Mouse (Mus musculus): ENCODE results near the gene Rrp36.
A peak's percentile ranks its signal among the peaks of the same experiment; 100 is the strongest.

Gene Rrp36

DNA sequence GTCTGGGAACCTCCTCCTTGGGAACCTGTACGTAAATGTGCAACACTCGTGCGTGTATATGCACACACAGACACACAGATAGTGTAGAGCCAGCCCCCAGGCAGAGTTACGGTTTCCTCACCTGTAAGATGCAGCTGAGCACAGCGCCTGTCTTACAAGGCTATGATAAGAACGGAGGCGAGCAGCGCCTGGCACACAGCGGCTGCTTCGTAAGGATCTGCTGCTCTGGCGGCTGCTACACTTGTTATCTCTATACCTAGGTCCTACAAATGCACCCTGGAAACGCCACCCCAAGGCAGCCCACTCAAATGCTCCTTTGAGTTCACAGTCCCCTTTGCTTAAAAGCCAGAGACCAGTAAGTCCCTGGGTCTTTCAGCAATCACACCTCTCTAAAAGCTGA, 16.5 kb upstream of the Rrp36 start:
- no peak for DNase-seq (ENCODE audit: extremely low read depth, insufficient read length, low spot score)

DNA sequence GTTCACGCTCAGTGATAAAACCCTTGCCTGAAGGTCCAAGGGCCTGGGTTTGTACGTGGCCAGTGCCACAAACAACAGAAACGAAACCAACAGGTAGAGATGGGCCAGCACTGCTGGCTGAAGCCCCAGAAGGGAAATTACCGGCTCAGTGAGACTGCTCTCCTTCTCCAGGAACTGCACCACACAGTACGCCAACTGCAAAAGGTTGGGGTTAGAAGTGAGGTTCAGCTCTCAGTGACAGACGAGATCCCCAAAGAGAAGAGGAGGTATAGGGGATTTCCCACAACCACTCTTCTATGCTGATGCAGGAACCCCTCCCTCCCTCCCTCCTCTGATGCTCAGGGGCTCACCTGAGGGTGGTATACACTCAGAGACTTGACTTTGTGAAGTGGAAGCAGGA, 11.8 kb upstream of the Rrp36 start:
- DNase-seq (ENCODE audit: extremely low read depth, insufficient read length, low spot score), result no peak

- DNase-seq (ENCODE audit: extremely low read depth, insufficient read length, low spot score), result no peak
Measured at GRCm38 (mm10) chr17:46682654-46683389, 8.7 kb upstream of the Rrp36 start.

DNA sequence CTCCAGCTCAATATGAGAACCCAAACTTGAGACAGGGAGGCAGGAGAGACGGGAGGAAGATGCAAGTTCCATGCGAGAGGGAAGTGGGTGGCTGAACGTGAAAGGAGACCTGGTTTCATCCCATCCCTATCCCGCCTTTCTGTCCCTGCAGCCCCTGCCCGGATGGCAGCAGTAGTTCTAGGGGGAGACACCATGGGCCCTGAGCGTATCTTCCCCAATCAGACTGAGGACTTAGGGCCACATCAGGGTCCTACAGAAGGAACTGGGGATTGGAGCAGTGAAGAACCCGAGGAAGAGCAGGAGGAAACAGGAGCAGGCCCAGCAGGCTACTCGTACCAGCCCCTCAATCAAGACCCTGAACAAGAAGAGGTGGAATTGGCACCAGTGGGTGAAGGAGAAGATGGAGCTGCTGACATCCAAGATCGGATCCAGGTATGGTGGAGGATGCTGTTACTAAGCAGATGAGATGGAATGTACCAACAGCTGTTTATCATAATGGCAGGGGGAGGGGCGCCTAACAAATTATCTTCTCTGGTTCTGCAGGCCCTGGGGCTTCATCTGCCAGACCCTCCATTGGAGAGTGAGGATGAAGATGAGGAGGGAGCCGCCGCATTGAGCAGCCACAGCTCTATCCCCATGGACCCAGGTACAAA, 7.4 kb upstream of the Rrp36 start:
- no peak for DNase-seq (ENCODE audit: extremely low read depth, insufficient read length, low spot score)

DNA sequence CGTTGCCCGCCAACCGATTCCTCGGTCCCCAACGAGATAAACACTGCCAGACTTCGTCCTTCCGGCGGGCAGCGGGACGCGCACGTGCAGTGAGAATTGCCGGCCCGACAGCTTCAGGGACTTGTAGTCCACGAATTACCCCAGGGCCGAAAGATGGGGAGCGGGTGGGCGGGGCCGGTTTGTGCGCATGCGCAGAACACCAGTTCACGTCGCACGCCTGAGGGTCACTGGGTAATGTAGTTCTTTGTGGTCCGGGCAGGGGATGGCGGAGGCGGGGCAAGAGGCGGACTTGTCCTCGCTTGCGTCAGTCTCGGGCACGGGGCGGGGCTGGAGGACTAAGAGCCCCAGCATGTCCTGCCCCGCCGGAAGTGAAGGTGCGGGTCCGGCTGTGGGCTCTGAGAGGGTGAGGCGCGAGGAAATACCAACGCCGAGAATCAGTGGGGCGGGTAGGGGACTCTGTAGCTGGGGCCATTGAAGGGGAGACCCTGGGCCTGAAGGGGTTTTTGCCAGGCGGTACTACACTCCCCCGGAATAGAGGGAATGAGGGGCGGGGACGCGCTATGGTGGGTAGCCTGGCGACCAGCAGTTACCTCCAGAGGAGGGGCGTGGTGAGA, 6.7 kb upstream of the Rrp36 start, which contains the start of gene Klhdc3:
Gene Klhdc3, minus strand, starts transcription at position 155 of the 614 bp plus-strand sequence.
- peak; percentile 99 for DNase-seq (ENCODE audit: extremely low read depth, insufficient read length, low spot score)

DNA sequence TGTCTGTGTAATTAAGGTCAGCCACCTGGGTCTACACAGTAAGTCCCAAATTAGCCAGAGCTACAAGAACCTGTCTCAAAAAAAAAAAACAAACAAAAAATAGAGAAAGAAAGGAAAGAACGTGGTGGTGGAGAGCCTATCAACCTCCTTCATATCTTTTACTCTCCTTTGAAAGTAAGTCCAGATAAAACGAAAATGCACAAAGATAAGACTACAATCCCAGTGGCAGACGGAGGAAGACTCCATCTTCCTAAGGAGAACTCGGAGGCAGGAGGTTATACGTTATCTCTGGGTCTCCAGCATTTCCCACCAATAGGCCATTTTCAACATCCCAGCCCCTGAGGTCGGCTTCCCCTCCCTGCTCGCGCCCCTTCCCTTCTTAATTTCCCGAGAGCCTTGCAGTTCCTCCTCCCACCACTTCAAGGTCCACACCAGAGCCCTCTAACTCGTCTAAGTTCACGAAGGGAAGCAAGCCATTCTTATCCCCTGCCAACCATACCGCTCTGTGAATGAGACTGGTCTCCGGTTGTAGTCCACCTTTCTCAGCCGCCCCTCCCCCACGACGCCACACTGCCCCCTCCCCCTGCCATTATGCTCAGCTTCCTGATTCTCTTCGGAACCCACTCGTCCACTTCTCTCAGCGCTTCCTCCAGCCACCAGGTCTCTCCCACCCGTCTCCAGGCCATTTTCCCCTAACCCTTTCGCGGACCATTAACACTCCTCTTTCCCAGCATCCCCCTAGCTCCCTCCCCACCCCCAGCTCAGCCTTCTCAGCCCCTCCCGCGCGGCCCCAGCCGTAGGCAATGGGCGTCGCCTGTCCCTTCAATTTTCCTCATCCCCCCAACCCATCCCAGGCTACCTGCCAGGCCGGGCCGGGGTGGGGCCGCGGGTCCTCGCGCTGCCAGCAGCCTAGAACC, 5.9 kb upstream of the Rrp36 start:
- no peak for DNase-seq (ENCODE audit: extremely low read depth, insufficient read length, low spot score)

GRCm38 (mm10) chr17:46678911-46679310, 4.8 kb upstream of the Rrp36 start:
- DNase-seq (ENCODE audit: extremely low read depth, insufficient read length, low spot score), result no peak

DNA sequence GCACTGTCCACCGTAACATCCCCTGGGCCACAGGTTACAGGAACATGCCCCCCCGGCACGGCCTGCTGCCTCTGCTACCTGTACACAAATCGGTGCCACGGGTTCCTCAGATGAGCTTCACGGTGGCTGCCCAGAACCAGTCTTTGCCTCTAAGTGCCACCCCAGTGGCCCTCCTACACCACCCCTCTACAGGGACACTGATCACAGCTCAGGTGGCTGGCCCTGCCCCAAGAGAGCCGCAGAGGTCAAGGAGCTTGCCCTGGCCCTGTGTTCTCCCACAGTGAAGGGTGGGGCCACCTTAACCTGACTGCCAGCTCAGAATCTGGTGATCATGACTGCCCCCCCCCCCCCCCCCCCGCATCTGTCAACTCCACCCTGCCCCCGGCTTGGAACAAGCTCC, 4.3 kb upstream of the Rrp36 start, which contains the start of gene Mea1:
Gene Mea1, plus strand, starts transcription at position 378 of the 400 bp plus-strand sequence.
- DNase-seq (ENCODE audit: extremely low read depth, insufficient read length, low spot score), result no peak

DNA sequence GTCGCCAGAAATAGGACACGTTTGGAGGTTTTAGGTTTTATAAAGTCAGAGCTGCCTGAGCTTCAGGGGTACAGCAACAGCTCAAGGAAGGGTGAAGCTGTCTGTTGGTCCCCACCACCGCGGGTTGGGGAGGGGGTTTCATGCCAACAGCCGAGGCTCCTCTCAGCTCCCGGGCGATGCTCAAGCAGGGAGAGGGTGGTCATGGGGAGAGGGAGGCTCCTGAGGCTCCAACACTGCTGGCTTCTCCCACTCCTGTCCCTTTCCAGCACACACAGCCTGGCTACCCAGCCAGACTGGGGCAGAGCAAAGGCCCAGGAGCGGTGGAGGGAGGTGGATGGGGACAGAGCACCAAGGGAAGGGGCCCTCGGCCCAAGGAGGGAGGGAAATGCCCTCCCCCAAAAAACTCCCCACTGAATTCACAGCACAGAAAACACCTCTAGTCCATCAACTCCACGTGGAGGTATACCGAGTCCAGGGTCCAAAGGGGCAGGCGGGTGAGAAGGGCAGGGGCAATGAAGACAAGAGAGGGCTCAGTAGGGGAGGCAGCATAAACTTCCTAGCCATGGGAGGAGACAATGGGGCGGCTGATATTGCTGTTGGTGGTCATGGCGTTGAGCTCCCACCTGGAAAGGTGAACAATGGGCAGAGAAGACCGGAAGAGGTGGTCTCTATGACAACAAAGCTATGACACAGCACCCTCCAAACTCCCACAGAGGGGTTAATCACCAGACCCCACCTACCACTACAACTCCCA, 555 bp upstream of the Rrp36 start:
- no peak for DNase-seq (ENCODE audit: extremely low read depth, insufficient read length, low spot score)

- DNase-seq (ENCODE audit: extremely low read depth, insufficient read length, low spot score), result no peak
Measured at GRCm38 (mm10) chr17:46669911-46670310, 4.2 kb downstream of the Rrp36 start.

GRCm38 (mm10) chr17:46667712-46668111, 6.4 kb downstream of the Rrp36 start:
- DNase-seq (ENCODE audit: extremely low read depth, insufficient read length, low spot score), result no peak

DNA sequence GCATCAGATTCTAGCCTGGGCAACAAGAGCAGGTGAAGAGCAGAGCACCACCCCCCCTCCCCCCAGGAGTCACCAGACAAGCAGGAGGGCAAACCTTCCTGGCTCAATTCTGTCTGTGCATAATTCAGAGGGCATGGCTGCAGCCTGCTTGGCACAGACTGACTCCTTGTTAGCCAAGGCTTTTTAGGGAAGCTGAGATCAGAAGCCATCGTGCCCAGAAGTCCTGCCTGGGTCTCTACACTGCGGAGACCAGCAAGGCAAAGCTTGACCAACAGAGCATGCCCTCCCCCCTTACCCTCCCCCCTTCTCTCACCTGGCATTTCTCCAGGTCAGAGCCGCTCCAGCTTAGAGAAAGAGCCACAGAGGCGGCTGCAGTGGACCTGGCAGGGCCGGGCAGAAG, 11.4 kb downstream of the Rrp36 start:
- DNase-seq (ENCODE audit: extremely low read depth, insufficient read length, low spot score), result no peak

DNA sequence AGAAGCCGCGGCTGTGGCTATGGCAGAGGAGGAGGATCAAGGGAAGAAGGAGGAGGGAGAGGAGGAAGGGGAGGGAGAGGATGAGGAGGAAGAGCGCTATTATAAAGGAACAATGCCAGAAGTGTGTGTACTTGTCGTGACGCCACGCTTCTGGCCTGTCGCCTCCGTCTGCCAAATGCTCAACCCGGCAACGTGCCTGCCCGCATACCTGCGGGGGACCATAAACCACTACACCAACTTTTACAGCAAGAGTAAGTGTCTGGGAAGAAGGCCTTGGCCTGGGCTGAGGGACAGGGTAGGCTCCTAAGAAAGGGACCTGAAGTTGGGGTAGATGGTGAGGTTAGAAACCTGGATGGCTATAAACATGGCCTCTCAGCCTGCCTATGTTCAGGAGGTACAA, 12.2 kb downstream of the Rrp36 start:
- DNase-seq (ENCODE audit: extremely low read depth, insufficient read length, low spot score), result no peak

DNA sequence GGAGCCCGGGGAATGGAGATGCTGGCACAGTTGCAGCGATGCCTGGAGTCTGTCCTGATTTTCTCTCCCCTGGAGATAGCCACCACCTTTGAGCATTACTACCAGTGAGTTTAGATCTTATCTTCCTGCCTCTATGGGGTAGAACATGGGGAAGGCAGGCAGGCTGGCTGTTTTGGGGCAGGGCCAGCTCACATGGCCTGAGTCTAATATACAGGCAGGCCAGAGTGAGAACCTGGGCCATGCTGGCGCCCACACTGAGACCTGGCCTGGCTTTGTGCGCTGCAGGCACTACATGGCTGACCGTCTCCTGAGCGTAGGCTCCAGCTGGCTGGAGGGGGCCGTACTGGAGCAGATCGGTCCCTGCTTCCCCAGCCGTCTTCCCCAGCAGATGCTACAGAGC, 12.8 kb downstream of the Rrp36 start:
- no peak for DNase-seq (ENCODE audit: extremely low read depth, insufficient read length, low spot score)

DNA sequence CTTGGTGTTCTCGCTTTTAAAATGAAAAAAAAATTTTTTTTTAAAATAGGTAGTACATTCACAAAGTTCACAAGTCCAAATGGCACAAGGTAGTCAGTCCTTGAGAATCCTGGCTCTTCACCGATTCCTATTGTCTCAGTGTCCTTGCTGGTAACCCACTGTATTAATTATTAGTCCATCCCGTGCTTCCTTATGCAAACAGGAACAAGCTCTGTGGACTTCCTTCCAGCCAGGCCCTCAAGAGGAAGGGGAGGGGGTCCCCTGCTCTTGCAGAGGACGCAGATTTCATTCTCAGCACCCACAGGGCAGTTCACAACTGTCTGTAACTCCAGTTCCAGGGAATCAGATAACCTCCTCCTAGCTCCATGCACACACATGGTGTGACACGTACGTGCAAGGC, 18.1 kb downstream of the Rrp36 start:
- no peak for DNase-seq (ENCODE audit: extremely low read depth, insufficient read length, low spot score)

DNA sequence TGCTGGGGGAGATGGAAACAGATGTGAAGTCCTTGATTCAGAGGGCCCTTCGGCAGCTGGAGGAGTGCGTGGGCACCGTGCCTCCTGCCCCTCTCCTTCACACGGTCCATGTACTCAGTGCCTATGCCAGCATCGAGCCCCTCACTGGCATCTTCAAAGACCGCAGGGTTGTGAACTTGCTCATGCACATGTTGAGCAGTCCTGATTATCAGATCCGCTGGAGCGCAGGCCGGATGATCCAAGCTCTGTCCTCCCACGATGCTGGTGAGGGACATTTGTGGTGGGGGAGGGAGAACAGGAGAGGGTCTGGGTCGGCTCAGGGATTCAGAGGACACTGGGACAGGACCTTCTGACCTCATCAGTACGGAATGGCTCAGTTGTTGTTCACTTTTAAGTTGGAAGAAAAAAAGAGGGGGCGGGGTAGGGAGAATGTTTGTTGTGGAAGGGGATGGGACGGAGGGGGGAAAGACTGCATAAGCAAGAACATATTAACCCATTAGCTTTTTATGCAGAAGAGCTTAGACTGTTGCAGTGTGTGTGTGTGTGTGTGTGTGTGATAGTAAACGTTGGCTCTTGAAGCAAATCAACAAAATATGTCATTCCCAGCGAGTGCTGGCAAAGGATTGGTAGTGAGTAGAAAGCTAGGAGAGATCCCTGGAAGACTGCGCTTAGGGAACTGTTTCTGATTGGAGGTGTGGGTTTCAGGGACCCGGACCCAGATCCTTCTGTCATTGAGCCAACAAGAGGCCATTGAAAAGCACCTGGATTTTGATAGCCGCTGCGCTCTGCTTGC, 22.2 kb downstream of the Rrp36 start:
- no peak for DNase-seq (ENCODE audit: extremely low read depth, insufficient read length, low spot score)

- no peak for DNase-seq (ENCODE audit: extremely low read depth, insufficient read length, low spot score)
Measured at GRCm38 (mm10) chr17:46651292-46651691, 22.9 kb downstream of the Rrp36 start.

GRCm38 (mm10) chr17:46650232-46651031, 23.7 kb downstream of the Rrp36 start, which contains the start of gene Cul7:
Cul7 (plus strand) TSS chr17:46650337.
- DNase-seq (ENCODE audit: extremely low read depth, insufficient read length, low spot score), result peak; percentile 80
